Mouse (Mus musculus) brain, embryonic 18.5 days (tissue): ENCODE measurements around the gene Plekho1.

ENCODE experiments used
- DNase-seq: peaks from one replicate; pipeline ENCODE4 v3.0.0-alpha.2; 2012; ENCODE audit warnings: low read depth, low spot score

Plekho1 gene

DNA sequence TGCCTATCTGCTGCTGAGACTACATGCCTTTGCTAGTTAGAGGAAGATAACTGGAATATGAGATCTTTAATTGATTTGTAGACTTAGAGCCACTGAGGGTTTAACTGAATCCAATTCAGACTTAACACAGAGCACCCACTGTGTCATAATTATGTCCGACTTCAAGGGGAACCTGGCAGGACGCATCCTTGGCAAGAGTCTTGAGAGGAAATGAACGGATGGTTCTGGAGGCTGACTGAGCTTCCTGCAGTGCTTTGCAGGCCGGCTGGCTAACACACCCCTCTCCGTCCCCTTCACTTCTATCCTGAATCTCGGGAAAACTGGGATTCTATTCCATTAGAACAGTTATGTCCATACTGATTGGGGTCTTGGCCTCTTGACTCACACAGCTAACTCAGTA, 12.7 kb upstream of the Plekho1 start:
- no peak for DNase-seq

DNA sequence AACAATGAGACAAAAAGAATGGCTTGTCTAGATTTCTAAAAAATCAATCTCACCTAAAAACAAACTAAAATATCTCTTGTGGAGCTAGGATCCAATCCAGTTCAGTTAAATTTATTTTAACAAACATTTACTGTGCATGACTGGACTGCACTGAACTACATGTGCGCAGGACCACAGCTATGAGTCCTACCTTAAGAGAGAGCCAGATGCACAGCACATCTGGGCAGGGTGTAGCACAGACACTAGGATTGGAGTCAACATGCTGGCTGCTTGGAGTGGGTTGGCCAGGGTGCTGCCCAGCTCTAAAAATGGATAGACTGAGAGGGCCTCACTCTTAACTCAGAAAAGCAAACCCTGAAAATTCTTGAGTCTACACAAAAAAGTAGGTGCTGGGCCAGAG, 5.8 kb upstream of the Plekho1 start:
- DNase-seq, result no peak

DNA sequence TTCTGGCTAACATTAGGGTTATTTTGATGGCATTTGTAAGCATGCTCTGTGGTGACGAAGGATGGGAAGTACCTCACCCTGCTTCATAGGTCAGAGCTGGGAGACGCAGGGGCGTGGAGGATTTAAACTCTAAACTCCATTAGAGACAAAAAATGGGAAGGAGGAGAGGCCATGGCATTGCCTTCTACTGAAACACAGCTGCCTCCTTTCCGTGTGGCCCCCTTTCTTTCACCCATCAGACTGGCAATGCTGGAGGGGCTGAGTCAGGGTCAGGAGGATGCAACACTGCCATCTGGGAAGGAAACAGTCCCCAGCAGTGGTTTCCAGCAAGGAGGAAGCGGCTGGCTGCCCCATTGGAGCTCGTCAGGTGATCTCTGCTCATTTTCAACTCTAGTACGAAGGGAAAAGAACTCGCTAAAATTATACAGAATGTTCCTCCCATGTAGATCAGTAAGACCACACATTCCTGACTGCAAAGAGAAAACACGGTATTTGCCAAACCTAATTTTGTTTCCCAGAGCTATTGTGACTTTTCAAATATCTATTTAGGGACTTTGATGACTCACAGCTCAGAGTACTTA, 5.2 kb upstream of the Plekho1 start:
- DNase-seq, result no peak

DNA sequence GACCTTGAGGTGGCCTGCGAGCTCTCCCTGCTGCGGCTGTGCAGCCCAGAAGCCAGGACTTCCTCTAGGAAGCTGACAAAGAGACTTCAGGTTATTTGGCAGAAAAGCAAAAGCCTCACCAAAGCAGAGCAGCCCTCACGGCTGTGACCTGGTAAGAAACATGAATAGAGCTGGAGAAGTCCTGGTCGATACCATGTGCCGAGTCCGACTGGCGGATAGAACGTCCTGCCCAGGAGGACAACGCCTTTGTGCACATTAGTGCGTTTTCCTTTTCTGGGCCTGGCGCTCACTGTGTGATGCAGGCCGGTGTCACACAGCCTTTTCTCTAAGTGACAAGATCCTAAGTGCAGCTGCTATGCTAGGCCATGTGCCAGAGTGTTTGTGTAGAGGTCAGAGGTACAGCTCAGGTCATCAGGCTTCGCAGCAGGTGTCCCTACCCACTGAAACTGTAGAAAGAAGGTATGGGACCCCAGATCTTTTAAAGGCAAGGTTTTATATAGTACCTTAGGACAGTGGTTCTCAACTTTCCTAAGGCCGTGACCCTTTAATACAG, 4.4 kb upstream of the Plekho1 start:
- no peak for DNase-seq

GRCm38 (mm10) chr3:95999308-96000079, 3.7 kb upstream of the Plekho1 start:
- DNase-seq, result no peak

GRCm38 (mm10) chr3:95997203-95997721, 1.5 kb upstream of the Plekho1 start:
- DNase-seq, result no peak

- DNase-seq, result no peak
These were observed 761 bp upstream of the Plekho1 start for GRCm38 (mm10) chr3:95996451-95997073.

- no peak for DNase-seq
These were observed 613 bp downstream of the Plekho1 start for GRCm38 (mm10) chr3:95994975-95995801.

DNA sequence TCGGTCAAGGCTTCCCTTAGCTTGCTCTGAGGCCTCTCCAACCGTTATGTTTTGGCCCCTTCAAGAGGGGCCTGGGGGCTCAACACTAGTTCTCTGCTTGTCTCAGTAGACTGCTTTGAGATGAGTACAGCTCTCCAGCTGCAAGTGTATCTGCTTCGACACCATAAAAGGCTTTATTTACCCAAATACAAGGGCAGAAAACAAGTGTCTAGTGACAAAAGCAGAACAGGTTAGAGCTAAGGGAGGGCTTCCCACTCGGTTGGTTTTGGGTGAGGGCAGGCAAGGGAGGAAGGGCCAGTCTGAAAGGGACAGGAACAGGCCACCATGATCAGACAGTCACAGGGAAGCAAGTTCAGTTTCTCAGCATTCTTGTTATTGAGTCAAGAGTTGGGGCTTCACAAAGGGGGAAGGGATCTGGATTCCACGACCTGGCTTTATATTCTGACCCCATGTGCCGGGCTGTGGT, 1.4 kb downstream of the Plekho1 start:
- no peak for DNase-seq

- DNase-seq, result no peak
These were observed 1.9 kb downstream of the Plekho1 start for GRCm38 (mm10) chr3:95993881-95994280.

DNA sequence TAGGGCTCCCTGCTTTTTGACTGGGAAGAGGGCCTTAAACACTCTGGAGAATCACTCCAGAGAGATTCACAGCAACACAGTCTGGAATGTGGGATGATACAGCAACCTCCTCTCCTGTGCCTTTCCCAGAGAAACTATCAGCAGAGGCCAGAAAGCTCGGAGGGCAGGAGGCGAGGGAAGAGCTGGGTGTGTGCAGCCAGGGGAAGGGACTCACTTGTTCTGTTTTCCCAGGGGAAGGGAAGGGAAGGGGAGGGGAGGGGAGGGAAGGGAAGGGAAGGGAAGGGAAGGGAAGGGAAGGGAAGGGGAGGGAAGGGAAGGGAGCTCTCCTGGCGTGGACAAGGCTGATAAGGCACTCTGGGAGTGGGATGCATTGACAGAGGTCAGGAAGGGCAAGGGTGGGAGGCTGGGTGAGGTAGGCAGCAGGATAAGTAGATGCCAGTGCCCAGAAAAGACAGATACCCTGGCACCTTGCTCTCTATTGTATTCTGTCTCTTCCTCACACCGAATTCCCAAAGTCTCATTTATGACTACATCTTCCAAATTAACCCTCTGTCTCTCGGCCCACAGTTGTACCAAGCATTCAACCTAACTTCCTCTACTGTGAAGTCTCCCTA, 2.7 kb downstream of the Plekho1 start:
- DNase-seq, result no peak

GRCm38 (mm10) chr3:95990413-95990941, 5.3 kb downstream of the Plekho1 start:
- DNase-seq, result no peak

- no peak for DNase-seq
These were observed 6.8 kb downstream of the Plekho1 start for GRCm38 (mm10) chr3:95988969-95989368.

- no peak for DNase-seq
These were observed 7.7 kb downstream of the Plekho1 start for GRCm38 (mm10) chr3:95988138-95988537.

- no peak for DNase-seq
These were observed 8.3 kb downstream of the Plekho1 start for GRCm38 (mm10) chr3:95987386-95988110.

GRCm38 (mm10) chr3:95986984-95987383, 8.8 kb downstream of the Plekho1 start:
- DNase-seq, result no peak

GRCm38 (mm10) chr3:95986001-95986622, 9.7 kb downstream of the Plekho1 start:
- no peak for DNase-seq

GRCm38 (mm10) chr3:95985209-95986000, 10.4 kb downstream of the Plekho1 start:
- peak; percentile 80 for DNase-seq

- DNase-seq, result no peak
These were observed 13.7 kb downstream of the Plekho1 start for GRCm38 (mm10) chr3:95982129-95982528.
